Mouse (Mus musculus) ES-Bruce4 (cell line): ENCODE results near the gene Tnfsf15. TPM values are rescaled to one million over a fixed set of nuclear protein-coding genes. Genes with fewer than 3 reads are reported as not detected.

Experiments used
- H3K27ac ChIP-seq: 2 replicates; pipeline ENCODE4 v1.5.1; 2012; ENCODE audit warnings: low read length, inconsistent platforms; ENCODE audit not compliant: insufficient read depth
- H3K27me3 ChIP-seq: 2 replicates; pipeline ENCODE4 v1.6.1; 2012; ENCODE audit warnings: mild to moderate bottlenecking, low read length, inconsistent platforms; ENCODE audit not compliant: control insufficient read depth, poor library complexity, insufficient read depth, severe bottlenecking
- H3K36me3 ChIP-seq: 2 replicates; pipeline ENCODE4 v1.6.1; 2012; ENCODE audit warnings: inconsistent platforms, mild to moderate bottlenecking, low read length, moderate library complexity; ENCODE audit not compliant: control insufficient read depth, poor library complexity, insufficient read depth, severe bottlenecking
- H3K4me1 ChIP-seq: one replicate; pipeline ENCODE4 v1.8.1; 2011; ENCODE audit warnings: low read length; ENCODE audit not compliant: control insufficient read depth, insufficient read depth
- H3K4me3 ChIP-seq: 2 replicates; pipeline ENCODE4 v1.5.1; 2011; ENCODE audit warnings: low read depth, mild to moderate bottlenecking, low read length
- H3K9ac ChIP-seq: 2 replicates; pipeline ENCODE4 v1.6.1; 2012; ENCODE audit warnings: low read depth, mild to moderate bottlenecking, inconsistent platforms; ENCODE audit not compliant: poor library complexity, severe bottlenecking
- H3K9me3 ChIP-seq: replicated peaks from 2 replicates; pipeline ENCODE4 v1.6.1; 2012; ENCODE audit warnings: mild to moderate bottlenecking, low read length, inconsistent platforms; ENCODE audit not compliant: control insufficient read depth, poor library complexity, insufficient read depth, severe bottlenecking
- CTCF ChIP-seq: IDR thresholded peaks from one replicate; pipeline ENCODE4 v1.8.1; 2011; ENCODE audit warnings: low read depth, low read length
- EP300 ChIP-seq: IDR thresholded peaks from 2 replicates; pipeline ENCODE4 v1.6.1; 2011; ENCODE audit warnings: low read depth, low read length; ENCODE audit not compliant: insufficient read depth
- POLR2A ChIP-seq: IDR thresholded peaks from one replicate; pipeline ENCODE4 v1.8.1; 2011; ENCODE audit warnings: low read length; ENCODE audit not compliant: insufficient read depth
- polyA plus RNA-seq: library from polyadenylated mRNA; stranded (reverse); fragments of >200 nt; gene quantifications from 2 replicates; pipeline ENCODE4 v1.2.4, GENCODE M21; 2011; ENCODE audit warnings: low read depth; ENCODE audit not compliant: missing spikeins, insufficient read depth, insufficient read length

Tnfsf15 gene
- polyA plus RNA-seq, 1 experiment, result 0.24 TPM

DNA sequence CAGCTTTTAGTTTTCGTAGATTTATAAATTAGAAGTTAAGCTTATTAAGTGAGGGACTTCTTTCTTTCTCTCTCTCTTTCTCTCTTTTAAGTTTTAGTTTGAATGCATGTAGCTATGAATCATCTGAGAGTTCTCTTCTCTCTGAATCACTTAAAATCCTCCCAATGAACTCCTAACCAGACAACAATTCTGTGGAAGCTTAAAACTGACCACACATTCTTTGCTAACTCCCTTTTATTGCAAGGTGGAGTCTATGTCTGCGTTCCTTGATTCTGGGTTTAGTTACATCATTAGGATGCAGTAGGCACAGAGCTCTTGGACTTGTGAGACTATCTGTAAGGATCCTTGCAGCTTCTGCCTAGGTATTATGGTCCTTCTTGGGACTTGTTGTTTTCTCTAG lies 41.2 kb downstream of the Tnfsf15 start:
- Histone ChIP-seq H3K9me3 (no peaks in the 10 kb centered on the region; the same call in 1 of the 2 replicates), H3K27ac (no peak overlapping the region), H3K9ac (no peak overlapping the region), H3K4me1 (no peaks in the 10 kb centered on the region), H3K36me3 (no peaks in the 10 kb centered on the region), H3K27me3 (no peaks in the 10 kb centered on the region), H3K4me3 (no peak overlapping the region)
- no peak for TF ChIP-seq POLR2A
- no peak for TF ChIP-seq EP300
- no peak for TF ChIP-seq CTCF

DNA sequence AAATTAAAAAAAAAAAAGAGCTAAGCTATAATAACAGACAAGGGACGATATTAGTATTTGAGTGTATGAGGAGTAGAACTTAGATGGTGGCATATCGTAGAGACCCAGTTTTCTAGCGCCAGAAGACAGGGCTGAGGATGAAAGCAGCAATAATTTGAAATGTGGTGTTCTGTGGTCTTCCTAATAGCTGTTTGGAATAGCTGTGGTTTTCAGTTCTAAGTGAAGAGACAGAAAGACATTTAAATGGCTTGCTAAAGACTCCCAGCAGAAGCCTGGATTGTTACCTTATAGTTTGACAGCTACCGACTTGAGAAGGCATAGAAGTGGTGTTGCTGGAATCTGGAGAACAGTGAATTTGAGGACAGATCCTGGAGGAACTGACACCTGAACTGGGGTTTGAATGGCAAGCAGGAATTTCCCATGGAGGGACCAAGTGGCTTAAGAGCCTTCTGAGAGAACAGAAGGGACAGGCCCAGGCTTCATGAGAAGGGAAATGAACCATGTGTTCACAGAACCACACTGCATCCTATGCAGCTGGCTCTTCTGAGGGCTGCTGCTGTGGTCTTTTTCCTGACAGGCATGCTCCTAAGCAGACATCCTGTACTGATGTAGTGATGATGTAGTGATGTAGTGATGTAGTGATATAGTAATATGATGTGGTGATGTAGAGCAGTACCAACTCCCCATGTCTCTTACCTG lies 42.8 kb downstream of the Tnfsf15 start:
- no peaks in the 10 kb centered on the region; the same call in 1 of the 2 replicates for H3K9me3 ChIP-seq
- H3K27me3 ChIP-seq, result no peaks in the 10 kb centered on the region
- no peaks in the 10 kb centered on the region for H3K4me1 ChIP-seq
- H3K27ac ChIP-seq, result no peak overlapping the region
- no peak overlapping the region for H3K4me3 ChIP-seq
- H3K36me3 ChIP-seq, result no peaks in the 10 kb centered on the region
- TF ChIP-seq POLR2A (no peak), CTCF (no peak), EP300 (no peak)
- H3K9ac ChIP-seq, result no peak overlapping the region

DNA sequence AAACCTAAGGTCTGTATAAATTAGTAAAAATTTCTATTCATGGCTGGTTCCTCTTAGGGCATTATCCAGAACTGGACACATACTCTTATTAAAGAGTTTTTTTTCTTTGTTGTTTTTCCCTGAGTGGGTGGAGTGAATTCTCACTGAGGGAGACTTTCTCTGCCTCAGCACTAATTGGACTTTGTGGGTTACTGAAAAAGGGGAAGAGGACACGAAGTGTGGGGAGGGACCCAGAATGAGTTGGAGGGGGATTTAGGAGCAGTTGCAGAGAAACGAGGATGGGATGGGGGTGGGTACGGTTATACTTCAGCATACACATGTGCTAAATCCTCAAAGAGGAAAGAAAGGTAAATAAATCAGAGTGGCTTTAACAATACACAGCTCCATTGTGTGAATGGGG lies 45.2 kb downstream of the Tnfsf15 start:
- Histone ChIP-seq H3K4me1 (no peaks in the 10 kb centered on the region), H3K4me3 (no peak overlapping the region), H3K27me3 (no peaks in the 10 kb centered on the region), H3K36me3 (no peaks in the 10 kb centered on the region), H3K9ac (no peak overlapping the region), H3K27ac (no peak overlapping the region), H3K9me3 (no peaks in the 10 kb centered on the region)
- TF ChIP-seq POLR2A (no peak), EP300 (no peak), CTCF (no peak)

DNA sequence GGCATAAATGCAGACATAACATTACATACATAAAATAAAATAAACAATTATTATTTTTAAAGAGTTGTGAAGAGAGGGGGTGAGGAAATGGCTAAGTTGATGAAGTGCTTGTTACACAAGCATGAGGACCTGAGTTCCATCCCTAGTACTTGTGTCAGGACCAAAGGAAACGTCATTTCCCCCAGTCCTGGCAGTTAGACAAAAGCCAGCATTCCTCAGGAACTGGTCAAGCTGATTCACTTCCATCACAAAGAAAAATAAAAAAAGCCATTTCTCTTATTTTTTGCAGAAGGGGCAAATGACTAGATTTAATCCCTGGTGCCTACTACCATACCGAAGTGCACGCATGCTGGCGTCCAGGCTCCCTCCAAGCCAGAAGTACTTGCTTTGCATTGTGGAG lies 48.0 kb downstream of the Tnfsf15 start:
- H3K27me3 ChIP-seq, result no peaks in the 10 kb centered on the region
- no peak overlapping the region for H3K9ac ChIP-seq
- TF ChIP-seq EP300 (no peak), CTCF (no peak), POLR2A (no peak)
- no peak overlapping the region for H3K27ac ChIP-seq
- no peaks in the 10 kb centered on the region for H3K9me3 ChIP-seq
- no peak overlapping the region for H3K4me3 ChIP-seq
- H3K36me3 ChIP-seq, result no peaks in the 10 kb centered on the region
- H3K4me1 ChIP-seq, result no peaks in the 10 kb centered on the region

DNA sequence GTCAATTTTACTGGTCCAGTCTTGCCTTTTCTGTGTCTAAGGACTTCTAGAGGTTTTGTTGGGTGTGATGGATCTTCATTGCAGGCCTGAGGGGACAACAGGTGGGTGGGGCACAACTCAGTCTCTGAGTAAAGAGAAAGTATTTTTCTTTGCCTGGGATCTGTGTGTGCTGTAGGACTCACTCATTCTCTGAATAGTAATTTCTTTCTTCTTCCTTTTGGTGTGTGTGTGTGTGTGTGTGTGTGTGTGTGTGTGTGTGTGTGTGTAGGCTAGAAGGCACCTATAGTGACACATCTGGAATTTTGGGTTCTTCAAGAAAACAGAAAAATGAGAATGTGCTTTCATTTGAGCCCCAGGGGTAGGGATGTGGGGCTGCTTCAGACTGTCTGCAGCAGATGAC lies 52.6 kb downstream of the Tnfsf15 start:
- Histone ChIP-seq H3K9me3 (no peaks in the 10 kb centered on the region), H3K4me3 (no peak overlapping the region), H3K27me3 (no peaks in the 10 kb centered on the region), H3K4me1 (no peaks in the 10 kb centered on the region), H3K9ac (no peak overlapping the region), H3K36me3 (no peaks in the 10 kb centered on the region), H3K27ac (no peak overlapping the region)
- TF ChIP-seq POLR2A, result no peak
- no peak for TF ChIP-seq CTCF
- no peak for TF ChIP-seq EP300

DNA sequence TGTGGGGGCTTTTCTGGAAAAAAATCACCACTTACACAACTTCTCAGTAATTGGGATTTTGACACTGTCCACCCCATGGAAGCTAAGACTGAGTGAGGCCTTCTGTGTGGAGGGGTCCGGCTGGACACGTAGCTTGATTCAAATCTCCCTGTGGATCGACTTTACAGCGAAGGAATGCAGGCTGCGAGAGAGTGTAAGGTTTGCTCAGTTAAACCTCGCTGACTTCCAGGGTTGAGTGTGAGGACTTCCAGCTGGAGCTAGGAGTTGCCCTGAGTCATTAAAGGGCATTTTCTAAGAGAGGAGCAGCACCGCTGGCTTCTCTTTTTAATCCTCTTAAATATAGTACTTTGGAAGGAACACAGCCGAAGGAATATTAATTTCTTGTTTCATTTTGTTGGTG lies 57.5 kb downstream of the Tnfsf15 start:
- Histone ChIP-seq H3K9ac (no peak overlapping the region), H3K4me1 (no peaks in the 10 kb centered on the region), H3K9me3 (no peaks in the 10 kb centered on the region), H3K27me3 (no peaks in the 10 kb centered on the region), H3K4me3 (no peak overlapping the region), H3K27ac (no peak overlapping the region), H3K36me3 (no peaks in the 10 kb centered on the region)
- no peak for TF ChIP-seq CTCF
- TF ChIP-seq EP300, result no peak
- no peak for TF ChIP-seq POLR2A
